Mouse (Mus musculus): Measurements from ENCODE around the gene Trpv2.

DNA sequence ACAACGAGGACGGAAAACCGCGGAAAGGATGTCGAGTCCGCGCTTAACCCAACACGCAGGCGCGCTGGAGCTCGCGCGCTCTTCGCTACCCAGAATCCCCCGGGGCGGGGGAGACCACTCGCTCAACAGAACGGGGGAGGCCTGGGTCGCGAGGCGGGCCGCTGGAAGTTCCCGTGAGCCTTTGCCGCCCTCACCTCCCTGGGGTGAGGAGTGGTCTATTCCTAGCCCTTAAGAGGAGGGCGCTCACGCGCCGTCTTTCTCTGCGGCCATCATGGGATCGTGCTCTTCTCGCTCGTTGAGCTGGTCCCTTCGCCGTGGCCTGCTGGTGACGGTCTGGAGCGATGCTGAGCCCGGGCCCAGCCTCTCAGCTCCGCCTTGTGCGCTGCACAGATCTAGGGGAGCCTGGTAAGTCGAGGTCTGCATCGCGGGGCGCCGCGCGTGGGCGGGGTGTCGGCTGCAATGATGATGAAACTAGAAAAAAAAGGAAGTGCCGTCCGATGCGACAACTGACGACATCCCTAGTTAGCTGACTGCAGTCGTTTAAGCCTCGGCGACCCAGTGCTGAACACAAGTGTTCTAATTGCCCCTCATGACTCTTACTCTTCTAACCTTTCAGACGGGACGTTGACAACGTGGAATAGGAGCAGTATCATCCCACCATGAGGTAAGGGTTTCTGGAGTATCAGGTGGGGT is 28.5 kb downstream of the Trpv2 start:
- TF ChIP-seq CTCF (IDR thresholded peaks at IDR 0.05; ENCODE audit: insufficient read depth, low read depth, low read length) (no peak), POLR2A (IDR thresholded peaks at IDR 0.05; ENCODE audit: insufficient read depth, low read depth, low read length) (peak; percentile 100)
